Mouse (Mus musculus): ENCODE measurements at regions not wholly inside any gene's neighbourhood (a gene's known extent, or its start where the extent isn't known, plus 50 kb on each side); places are given as distances from the start of the nearest gene placed in this dataset.
"Not testable (repeated sequence)": the region's sequence is repeated elsewhere in the genome, so short reads cannot be mapped to it uniquely, and the experiment has no call there.

- intact Hi-C loops (cut with DNase I): no loop called here
- DNase-seq: no peak
These were observed 94.9 kb downstream of the Plppr4 start for GRCm38 (mm10) chr3:117265790-117266189.

- DNase-seq: no peak
- intact Hi-C loops (cut with DNase I): no loop called here
These were observed 112.8 kb downstream of the Plppr4 start for GRCm38 (mm10) chr3:117247833-117248232.

GRCm38 (mm10) chr3:117241810-117242209 lies 118.9 kb downstream of the Plppr4 start:
- DNase-seq: no peak
- intact Hi-C loops (cut with DNase I): no loop called here

- intact Hi-C loops (cut with DNase I): no loop called here
- no peak for DNase-seq
These were observed 134.1 kb downstream of the Plppr4 start for GRCm38 (mm10) chr3:117226616-117227015.

- intact Hi-C loops (cut with DNase I): no loop called here
These were observed 135.6 kb downstream of the Plppr4 start for GRCm38 (mm10) chr3:117225041-117225440.

GRCm38 (mm10) chr3:117217952-117218351 lies 142.7 kb downstream of the Plppr4 start:
- intact Hi-C loops (cut with DNase I): no loop called here
- no peak for DNase-seq

More at GRCm38 (mm10) chr3:117225041-117225440, 135.6 kb downstream of the Plppr4 start:
- DNase-seq: no peak

- intact Hi-C loops (cut with DNase I): no loop called here
- DNase-seq: no peak
These were observed 168.8 kb downstream of the Plppr4 start for GRCm38 (mm10) chr3:117191903-117192302.

GRCm38 (mm10) chr3:117188782-117189500 lies 171.7 kb downstream of the Plppr4 start:
- no peak for DNase-seq
- intact Hi-C loops (cut with DNase I): no loop called here

GRCm38 (mm10) chr3:117183654-117184184 lies 177.0 kb downstream of the Plppr4 start:
- intact Hi-C loops (cut with DNase I): no loop called here

GRCm38 (mm10) chr3:117169740-117170139 lies 190.9 kb downstream of the Plppr4 start:
- DNase-seq: no peak
- intact Hi-C loops (cut with DNase I): no loop called here

More at GRCm38 (mm10) chr3:117183654-117184184, 177.0 kb downstream of the Plppr4 start:
- no peak for DNase-seq

GRCm38 (mm10) chr3:117163046-117163445 lies 194.3 kb upstream of the Palmd start:
- peak; percentile 23 to 34 for DNase-seq
- intact Hi-C loops (cut with DNase I): no loop called here

GRCm38 (mm10) chr3:117160689-117161088 lies 191.9 kb upstream of the Palmd start:
- intact Hi-C loops (cut with DNase I): not testable (repeated sequence)

GRCm38 (mm10) chr3:117155274-117155673 lies 186.5 kb upstream of the Palmd start:
- intact Hi-C loops (cut with DNase I): loop anchor here (10.0 kb wide), 1 partner anchor 250 kb away; no protein-coding TSS in a partner anchor
- no peak for DNase-seq

More at GRCm38 (mm10) chr3:117160689-117161088, 191.9 kb upstream of the Palmd start:
- not testable (repeated sequence) for DNase-seq

- peak; percentile 5 to 7 for DNase-seq
- intact Hi-C loops (cut with DNase I): loop anchor here (1.0 to 10.0 kb wide), 2 partner anchors 248 to 285 kb away; no protein-coding TSS in a partner anchor
These were observed 184.3 kb upstream of the Palmd start for GRCm38 (mm10) chr3:117153011-117153473.

GRCm38 (mm10) chr3:117152414-117152813 lies 183.6 kb upstream of the Palmd start:
- intact Hi-C loops (cut with DNase I): loop anchor here (10.0 kb wide), 1 partner anchor 248 kb away; no protein-coding TSS in a partner anchor
- DNase-seq: no peak

- no peak for DNase-seq
- intact Hi-C loops (cut with DNase I): no loop called here
These were observed 178.6 kb upstream of the Palmd start for GRCm38 (mm10) chr3:117147414-117147813.

- no peak for DNase-seq
- intact Hi-C loops (cut with DNase I): no loop called here
These were observed 171.0 kb upstream of the Palmd start for GRCm38 (mm10) chr3:117139835-117140234.

- intact Hi-C loops (cut with DNase I): no loop called here
- DNase-seq: no peak
These were observed 169.9 kb upstream of the Palmd start for GRCm38 (mm10) chr3:117138720-117139119.

- intact Hi-C loops (cut with DNase I): no loop called here
- no peak for DNase-seq
These were observed 164.1 kb upstream of the Palmd start for GRCm38 (mm10) chr3:117132897-117133296.

- DNase-seq: no peak
- intact Hi-C loops (cut with DNase I): loop anchor here (5.0 kb wide), 2 partner anchors 155 to 665 kb away; partner anchors contain the start of genes 4930455H04Rik and Palmd
These were observed 153.4 kb upstream of the Palmd start for GRCm38 (mm10) chr3:117122211-117122610.

Measured in heart, postnatal 10 days (tissue).